Mouse (Mus musculus): Measurements from ENCODE around the gene Akap13. TPM values are rescaled to one million over a fixed set of nuclear protein-coding genes. Genes with fewer than 3 reads are reported as not detected.

Gene Akap13
- 10 to 100 TPM; 70.2 to 79.8 (median 75.9) TPM for total RNA-seq (2022)

DNA sequence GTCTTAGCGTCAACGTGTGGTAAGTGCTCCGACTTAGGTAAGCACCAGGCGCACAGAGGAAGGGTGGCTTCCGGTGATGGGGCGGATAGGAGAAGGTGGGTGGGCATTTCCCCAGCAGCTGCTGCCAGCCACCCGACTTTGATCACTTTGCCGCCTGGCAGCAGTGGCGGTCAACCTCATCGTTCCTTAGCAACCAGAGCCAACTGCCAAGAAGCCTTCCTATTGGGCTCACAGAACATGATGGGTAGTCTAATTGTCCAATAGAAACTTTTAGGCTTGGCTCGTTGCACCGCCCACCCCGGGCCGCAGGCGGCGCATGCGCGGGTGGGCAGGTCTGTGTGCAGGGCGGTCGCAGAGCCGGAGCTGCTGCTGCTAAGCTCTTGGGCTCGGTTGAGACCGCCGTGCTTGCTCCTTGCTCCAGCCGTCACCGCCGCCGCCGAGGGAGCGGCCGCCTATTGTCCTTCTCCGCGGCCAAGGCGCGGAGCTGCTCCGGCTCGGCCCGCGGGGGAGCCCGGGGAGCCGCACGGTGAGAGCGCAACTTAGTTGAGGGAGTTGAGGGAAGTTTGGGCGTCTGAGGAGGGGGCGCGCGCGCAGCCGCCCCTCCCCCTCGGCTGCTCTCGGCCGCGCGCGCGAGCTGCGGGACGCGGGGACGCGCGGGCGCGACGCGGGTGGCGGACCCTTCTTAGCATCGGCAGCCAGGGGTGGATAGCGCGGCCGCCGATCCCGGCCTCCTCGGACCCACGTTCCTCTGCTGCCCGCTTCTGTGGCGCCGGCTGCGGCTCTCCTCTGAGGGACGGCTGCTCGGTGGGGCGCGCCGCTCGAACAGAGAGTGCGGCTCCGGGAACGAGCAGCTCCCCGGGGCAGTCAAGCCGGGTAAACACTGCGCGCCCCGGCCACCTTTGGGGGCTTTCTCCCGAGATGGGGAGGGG lies at the start of gene Akap13:
Gene Akap13 (plus strand): TSS at position 312 of the 929 bp plus-strand sequence.
- DNase-seq (ENCODE audit: low spot score) = peak; percentile 98

DNA sequence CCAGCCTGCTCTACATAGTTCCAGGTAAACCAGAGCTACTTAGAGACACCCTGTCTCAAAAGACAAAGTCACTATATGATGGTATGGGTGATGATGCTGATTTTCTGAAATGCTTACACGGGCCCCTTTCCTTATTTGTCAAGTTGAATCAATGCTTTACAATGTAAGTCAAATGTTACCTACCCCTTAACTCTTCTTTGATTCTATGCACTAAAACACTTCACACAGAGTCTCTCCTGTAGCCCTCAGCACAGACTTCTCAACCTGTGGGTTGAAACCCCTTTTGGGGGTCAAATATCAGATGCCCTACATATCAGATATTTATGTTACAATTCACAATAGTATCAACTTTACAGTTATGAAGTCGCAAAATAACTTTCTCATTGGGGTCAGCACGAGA lies 44.7 kb upstream of the Akap13 start:
- DNase-seq (ENCODE audit: low spot score) = no peak

DNA sequence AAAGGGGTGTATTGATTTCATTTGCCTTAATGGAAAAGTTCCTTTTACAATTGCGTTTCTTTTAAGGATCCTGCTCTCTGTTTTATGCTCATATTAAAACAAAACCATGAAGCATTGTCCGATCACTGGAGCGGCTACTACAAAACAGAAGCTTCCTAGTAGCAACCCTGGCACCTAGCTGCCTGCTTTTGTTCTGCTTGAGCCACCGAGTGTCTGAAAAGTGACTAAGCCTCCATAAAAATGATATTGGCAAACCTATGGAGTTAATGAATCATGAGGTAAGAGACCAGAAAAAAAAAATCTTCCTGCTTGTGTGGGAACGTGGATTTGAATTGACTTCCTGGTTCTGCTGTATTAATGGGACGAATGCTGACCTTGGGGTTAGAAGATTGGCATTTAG lies 44.1 kb upstream of the Akap13 start:
- DNase-seq (ENCODE audit: low spot score) = no peak

DNA sequence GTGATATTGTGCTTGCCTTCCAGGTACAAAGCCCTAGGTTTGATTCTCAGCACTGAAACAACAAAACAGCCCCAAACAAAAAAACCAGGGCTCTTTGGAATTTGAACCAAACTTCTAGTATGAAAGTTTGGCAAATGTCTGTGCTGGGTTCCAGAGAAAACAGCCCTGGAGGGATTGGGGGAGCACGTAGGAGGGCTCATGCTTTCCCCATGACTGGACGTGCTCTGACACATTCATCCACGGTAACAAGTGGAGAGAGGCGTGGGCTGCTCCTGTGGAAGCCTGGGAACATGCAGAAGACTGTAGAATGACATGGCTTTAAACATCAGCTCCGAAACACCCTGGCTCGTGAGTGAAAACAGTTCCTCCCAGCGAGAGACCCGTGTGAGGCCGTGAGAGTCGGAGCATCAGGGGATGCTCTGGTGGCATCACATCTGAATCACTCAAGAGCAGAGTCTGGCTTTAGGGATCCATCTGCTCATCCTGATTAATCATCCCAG lies 43.3 kb upstream of the Akap13 start:
- DNase-seq (ENCODE audit: low spot score) = no peak

DNA sequence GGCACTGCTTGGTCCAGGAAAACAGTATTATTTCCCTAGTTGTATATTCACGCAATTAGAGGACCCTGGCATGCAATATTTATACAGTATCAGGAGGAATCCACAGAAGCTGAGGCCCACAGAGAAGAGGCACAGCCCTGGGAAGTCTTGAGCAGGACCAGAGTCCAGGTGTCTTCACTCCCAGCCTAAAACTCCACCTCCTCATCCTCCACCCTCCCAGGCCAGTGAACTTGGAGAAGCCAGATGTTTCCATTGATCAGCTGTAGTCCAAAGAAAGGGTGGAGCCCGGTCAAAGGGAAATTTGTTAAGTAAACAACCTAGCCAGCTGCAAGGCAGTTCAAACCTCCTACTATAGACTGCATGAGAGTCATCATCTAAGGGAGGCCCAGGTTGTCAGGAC lies 42.8 kb upstream of the Akap13 start:
- DNase-seq (ENCODE audit: low spot score) = no peak

DNA sequence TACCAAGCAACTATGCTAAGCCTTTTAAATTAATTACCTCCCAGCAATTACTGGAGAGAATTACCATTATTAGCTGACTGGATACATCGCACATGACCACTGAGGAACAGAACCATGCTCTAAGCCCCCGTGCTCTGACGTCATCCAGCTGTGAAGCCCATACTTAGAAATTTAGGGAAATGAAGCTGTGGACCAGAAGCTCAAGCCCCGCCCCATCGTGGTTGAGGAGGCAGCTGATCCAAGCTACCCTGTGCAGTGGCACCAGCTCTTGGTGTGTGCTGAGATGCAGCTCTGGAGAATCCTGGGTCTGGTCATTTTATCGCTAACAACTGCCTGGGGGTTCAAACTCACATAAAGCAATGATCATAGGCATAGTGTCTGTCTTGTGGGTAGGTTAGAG lies 41.4 kb upstream of the Akap13 start:
- DNase-seq (ENCODE audit: low spot score) = no peak

DNA sequence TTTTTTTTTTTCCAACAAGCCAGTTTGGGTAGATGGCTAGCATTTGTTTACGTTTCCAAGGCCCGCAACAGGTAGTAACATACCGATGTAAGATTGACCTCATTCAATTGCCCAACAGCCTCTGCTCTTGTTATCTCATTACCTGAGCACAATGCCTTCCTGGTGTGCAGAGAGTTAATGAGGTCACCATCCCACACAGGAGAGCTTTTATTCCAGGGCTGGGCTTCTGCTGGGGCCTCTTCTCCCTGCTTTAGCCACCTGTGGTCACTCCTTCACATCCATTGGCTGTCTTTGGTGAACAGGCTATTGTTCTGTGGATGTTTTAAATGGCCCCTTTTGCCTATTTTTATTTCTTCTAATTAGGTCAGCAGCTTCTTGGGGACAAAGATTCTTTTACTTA lies 41.0 kb upstream of the Akap13 start:
- no peak for DNase-seq (ENCODE audit: low spot score)

DNA sequence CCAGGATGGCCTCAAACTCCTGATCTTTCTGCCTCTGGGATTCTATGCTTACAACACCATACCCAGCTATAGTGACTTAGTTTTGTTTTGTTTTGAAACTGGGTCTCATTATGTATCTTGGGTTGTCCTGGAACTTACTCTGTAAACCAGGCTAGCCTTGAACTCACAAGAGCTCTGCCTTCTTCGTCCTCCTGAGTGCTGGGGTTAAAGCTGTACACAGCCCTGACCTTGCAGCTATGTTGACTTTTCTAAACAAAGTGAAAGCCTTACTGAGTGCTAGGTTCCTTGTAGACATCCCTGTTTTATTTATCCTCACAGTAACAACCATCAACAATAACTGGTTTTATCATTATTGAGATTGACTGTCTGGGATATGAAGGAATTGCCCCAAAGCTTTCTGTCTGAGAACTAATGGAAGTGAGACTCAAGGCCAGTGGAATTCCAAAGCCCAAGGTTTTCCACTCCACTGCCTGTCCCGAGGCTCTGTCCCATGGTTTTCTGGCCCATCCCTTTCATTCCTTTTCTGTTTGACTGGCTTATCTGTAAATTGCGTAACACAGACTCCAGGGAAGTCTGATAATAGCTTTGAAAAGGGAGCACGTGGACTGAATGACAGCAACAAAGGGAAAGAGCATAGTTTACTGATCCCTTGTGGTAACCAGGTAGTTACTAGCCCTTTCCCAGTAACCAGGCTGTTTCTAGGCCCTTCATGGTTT lies 40.0 kb upstream of the Akap13 start:
- peak; percentile 71 for DNase-seq (ENCODE audit: low spot score)

DNA sequence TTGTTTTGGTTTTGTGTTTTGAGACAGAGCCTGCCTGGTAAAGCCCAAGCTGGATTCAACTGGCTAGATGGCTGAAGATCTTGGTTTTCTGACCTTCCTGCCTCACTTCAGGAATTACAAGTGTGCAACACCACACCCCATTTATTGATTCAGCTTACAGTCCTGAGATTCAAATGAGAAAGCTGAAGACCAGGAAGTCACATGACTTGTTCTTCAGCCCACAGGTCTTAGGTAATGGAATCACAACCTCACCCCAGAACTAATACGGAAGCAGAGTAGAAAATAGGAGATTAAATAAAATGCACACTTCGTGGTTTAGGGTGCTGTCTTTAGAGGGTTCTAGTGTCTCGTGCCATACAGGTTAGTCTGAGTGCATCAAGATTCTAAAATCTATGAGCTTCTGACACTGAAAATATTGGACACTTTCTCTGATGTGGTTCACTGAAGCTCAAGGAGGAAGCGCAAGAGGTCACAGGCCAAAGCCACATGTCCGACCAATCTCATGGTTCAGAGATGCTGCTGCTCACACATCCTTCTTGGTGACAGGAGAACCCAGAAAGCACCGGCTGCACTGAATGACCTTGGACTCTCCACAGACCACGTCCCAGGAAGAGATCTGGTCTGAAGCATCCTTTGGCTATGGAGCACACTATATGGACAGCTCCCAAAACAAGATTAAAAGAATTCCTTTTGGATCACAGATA lies 39.3 kb upstream of the Akap13 start:
- DNase-seq (ENCODE audit: low spot score) = no peak

DNA sequence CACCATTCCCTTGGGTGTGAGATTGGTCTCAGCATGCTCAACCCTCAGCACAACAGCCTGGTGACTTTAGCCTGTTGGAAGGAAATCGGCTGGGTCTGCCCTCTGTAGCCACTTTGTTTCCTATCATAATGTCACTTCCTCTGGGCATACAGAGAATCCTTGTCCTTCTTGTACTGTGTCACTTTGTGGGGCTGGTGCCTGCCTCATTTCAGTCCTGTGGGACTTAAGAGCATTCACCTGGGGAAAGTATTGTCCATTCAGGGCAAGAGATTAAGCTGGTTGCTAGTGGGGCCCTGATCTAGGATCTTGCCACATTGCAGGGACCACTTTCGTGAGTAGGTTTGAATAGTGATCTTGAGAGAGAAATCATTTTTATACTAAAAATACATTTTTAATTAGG lies 34.4 kb upstream of the Akap13 start:
- no peak for DNase-seq (ENCODE audit: low spot score)

DNA sequence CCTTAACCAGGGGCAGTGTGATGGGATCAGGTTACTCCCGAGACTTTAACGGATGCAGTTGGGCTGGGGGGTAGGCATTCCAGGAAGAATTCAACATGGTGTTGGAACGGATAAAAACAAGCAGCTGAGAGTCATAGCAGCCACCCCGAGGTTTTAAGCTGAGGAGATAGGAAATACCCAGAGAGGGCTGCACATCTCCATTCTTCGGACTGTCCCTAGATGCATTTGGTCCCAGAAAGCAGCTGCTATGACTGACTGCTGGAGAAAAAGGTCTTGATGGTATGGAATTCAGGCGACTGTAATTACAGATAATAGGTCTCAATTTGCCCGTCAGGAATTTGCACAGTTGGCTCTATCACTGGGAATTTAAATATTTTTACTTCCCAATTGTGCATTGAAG lies 31.2 kb upstream of the Akap13 start:
- no peak for DNase-seq (ENCODE audit: low spot score)

DNA sequence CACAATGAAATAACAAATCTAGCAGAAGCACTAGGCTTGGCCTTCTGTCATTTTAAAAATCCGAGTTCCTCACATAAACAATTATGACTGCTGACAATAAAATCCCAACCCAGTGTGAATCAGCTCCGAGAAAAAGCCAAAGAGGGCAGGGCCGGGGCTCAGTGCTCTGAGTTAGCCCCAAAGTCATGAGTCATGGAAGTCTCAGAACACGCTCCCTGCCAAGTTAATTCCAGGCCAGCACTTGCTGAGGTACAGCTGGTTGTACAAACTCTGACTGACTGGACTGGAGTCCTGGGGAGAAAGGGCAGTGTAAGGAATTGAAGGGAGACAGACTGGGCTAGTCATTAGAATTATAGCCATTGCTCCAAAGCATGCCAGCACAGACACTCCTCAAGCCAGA lies 28.0 kb upstream of the Akap13 start:
- peak; percentile 80 for DNase-seq (ENCODE audit: low spot score)

DNA sequence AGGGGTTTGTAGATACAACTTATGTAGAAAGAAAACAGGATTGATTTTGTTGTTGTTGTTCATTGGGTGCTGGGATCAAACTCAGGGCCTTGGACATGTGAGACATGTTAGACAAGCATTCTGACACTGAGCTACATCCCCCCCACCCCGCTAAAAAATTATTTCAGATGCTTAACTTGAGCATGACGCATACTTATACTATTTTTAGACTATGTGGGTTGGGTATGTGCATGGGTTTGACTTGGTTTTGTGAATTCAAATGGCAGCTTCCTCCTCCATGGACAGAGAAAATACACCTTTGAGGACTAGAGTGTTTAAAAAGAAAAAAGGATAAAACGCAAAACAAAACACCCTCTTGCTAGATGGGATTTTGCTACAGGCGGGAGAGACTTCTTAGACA lies 26.4 kb upstream of the Akap13 start:
- DNase-seq (ENCODE audit: low spot score) = no peak

DNA sequence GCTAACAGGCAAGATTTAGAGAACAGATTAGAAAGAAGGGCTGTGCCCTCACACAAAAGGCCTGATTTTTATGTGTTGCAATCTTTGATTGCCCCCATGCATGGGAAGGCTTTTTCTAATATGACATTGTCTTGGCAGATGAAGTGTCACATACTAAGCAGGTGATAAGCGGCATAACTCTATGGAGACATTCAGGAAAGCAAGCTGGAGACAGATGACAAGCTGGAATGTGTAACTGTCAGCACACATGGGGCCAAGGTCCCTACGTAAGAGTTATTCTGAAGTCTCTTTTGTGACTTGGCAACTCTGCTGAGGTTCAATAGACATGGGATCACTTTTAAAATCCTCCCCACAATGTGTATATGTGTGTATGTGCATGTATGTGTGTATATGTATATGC lies 24.8 kb upstream of the Akap13 start:
- DNase-seq (ENCODE audit: low spot score) = no peak

DNA sequence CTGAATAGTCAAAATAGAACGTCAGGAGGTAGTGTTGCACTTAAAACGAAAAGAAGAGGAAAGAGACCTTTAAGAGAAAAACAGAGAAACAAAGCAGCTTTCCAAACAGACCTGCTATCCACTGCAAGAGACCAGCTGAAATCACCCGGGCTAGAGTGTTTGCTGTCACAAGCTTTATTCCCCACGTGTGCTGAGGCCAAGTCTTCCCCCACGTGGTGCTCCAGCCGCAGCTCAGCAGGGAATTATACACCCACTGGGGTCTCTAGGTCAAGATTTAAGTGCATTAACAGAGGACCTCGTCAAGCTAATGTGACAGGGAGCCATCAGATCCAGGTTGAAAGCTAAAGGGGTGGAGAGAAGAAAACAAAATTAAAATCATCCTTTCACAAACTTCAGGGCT lies 24.3 kb upstream of the Akap13 start:
- DNase-seq (ENCODE audit: low spot score) = no peak

DNA sequence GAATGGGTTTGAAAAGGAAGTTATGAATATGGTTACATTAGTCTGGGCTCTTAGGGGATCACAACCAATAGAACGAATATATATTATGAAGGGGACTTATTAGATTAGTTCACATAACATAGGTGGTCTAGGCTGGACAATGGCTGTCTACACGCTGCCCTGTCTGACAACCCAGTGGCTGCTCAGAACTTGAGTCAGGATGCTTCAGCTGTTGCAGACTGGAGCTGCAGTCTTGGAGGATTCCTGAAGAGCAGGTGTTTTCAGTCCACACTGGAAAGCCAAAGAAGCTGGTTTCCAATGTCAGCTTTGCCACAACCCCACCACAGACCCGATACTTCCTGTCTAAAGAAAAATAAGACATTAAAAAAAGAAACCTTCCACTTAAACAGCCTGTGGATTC lies 23.3 kb upstream of the Akap13 start:
- no peak for DNase-seq (ENCODE audit: low spot score)

DNA sequence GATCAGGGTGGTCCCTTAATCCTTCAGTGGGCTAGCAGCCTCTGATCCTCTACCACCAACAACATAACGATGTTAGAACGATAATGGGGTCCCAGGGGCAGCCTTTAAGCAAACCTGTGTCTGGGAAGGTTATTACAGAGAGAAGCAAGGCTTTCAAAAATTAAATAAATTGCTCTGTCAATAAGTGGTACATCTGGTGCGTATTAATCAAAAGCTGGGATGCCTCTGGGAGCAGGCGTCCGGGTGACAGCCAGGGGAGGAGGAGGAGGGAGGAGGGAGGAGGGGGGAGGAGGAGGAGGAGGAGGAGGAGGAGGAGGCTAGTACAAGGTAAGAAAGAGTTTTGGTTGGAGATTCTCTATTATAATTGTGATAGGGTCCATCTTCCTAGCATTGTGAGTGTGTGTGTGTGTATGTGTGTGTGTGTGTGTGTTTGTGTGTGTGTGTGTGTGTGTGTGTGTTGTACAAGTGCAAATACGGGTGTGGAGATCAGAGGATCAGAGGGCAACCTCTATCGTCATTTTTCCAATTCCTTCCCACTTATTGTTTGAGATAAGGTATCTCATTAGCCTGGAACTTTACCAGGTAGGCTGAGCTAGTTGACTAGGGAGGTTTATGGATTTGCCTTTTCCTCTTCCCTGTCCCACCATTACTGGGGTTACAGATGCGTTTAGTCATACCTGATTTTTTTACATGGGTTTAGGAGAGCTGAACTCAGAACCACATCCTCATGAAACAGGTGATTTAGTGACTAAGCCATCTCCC lies 18.7 kb upstream of the Akap13 start:
- DNase-seq (ENCODE audit: low spot score) = no peak

DNA sequence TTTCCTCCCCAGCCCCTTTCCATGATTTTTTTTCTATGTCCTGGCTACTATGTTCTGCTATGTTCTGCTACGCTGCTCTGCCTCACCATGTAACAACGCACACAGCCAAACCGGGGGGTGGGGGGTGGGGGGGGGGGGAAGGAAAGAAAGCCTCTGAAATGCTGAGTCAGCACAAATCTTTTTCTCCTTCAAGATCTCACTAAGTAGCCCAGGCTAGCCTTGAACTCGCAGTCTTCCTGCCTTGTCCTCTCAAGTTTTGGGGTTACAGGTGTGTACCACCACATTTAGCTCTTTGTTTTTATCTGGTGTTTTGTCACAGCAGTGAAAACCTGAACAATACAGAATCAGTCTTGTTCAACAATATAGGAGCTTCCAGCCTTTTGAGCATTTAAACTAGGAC lies 15.8 kb upstream of the Akap13 start:
- no peak for DNase-seq (ENCODE audit: low spot score)

DNA sequence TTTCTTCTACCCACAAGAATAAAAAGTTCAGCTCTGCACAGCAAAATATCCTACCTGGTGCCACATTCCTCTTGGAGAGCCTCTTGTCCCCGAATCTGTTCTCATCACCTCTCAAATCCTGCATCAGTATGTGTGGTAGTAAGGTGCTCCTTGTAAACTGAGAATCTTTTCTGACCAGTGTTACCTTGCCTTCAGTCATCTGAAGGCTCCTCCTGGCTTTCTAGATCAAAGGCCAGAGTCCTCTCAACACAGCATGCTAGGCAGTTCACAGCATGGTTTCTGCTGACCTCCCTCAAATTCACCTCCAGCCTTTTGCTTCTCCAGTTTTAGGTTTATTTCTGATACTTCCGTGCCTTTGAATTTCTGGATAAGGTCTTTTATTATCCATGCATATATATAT lies 15.1 kb upstream of the Akap13 start:
- no peak for DNase-seq (ENCODE audit: low spot score)

DNA sequence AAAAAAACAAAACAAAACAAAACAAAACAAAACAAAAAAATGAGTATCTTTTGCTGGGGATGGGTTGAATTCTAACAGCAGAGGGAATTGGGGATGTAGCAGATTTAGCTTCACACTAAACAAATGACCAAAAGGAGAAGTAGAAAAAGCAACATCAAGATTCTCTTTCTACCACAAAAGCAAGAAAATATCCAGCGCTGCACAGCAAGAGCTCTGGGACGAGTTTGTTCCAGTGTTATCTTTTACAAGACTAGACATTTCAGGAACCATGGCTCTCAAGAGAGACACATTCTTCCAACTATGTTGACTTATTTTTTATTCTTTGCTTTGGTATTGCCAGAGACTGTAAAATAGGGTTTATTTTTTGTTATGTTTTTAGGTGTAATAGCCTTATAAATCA lies 13.4 kb upstream of the Akap13 start:
- DNase-seq (ENCODE audit: low spot score) = no peak

DNA sequence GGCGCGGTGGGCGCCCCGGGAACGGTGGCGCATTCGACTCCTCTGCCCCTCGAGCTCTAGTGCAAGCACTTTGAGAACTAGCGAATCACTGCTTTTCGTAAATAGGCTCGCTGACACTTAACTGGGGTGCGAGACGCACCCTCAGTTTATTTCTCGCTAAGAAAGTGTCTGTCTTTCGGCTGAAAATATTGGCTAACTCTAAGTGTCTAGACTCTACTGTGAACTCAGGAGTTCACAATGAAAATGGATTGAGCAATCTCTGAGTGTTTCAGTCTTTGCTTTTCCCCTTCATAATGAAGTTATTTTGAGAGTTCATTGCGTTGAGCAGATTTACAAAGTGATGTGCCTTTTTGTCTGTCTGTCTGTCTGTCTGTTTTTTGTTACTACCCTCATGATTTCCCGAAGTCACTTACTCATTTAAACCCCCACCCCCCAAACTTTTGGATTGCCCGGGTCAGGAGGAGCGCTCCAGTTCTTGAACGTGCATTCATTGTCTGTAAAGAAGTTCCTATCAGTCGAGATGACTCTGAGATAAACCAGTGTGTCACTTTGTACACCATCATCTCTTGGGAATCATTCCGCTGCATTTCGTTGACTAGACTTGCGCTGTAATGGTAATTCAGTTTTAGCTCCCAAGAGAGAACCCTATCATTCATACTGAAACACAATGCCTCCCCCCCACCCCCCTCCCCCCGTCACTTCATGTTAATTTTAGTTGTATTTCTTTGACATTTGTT lies 986 bp downstream of the Akap13 start:
- no peak for DNase-seq (ENCODE audit: low spot score)

All from heart, adult 8-10 months (tissue).